Mouse (Mus musculus) c-Kit-positive CD71-negative TER-119-negative erythroid progenitor cells, embryonic 14.5 days (primary cell): ENCODE data around the gene Acvr2b.

Experiments
- DNase-seq: peaks from one replicate; pipeline ENCODE4 v3.0.0-alpha.2; 2013; ENCODE audit warnings: low read depth

Gene Acvr2b

DNA sequence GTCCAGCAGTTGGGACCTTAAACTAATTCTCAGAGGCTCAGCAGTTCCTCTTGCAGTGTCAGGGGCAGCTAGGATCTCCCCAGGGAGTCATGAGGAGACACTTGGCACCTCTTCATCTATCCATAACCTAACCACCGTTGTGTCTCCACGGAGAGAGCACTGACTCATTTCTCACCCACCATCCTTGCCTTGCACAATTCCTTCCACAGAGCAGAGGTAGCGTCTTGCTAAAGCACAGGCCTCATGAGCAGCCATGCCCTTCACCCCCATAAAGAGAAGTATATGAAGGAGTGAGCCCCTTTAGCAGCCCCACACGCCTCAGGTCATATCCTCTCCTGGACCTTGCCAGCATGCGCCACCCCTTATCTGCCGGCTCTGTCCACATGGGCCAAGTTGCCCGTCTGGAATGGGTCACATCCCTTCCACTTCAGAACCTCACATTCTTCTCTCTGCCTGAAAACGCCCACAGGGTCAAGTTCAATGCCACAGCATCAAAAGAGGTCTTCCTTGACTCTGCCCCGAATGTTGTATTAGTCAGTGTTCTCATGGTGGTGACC, 71.8 kb downstream of the Acvr2b start:
- DNase-seq = no peak

GRCm38 (mm10) chr9:119474717-119475611, 73.0 kb downstream of the Acvr2b start:
- no peak for DNase-seq

- no peak for DNase-seq
These were observed 75.8 kb downstream of the Acvr2b start for GRCm38 (mm10) chr9:119477754-119478153.

DNA sequence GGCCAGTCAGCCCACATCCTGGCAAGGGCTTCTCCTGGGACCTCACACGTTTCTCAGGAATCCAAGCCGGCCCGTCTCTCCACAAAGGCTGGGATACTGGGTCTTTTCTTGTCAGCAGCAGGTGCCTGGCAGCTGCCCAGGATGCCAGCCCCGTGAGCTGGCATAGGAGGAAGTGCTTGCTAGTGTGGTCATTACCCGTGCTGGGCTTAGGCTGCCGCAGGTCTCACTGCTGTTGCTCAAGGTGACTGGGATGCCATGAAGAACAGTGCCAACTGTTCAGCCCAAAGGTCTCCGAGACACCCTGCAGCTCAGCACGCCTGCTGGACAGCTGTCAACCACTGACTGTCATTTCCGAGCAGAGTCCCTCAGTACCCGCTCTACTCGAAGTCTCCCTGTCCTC, 76.4 kb downstream of the Acvr2b start:
- no peak for DNase-seq

DNA sequence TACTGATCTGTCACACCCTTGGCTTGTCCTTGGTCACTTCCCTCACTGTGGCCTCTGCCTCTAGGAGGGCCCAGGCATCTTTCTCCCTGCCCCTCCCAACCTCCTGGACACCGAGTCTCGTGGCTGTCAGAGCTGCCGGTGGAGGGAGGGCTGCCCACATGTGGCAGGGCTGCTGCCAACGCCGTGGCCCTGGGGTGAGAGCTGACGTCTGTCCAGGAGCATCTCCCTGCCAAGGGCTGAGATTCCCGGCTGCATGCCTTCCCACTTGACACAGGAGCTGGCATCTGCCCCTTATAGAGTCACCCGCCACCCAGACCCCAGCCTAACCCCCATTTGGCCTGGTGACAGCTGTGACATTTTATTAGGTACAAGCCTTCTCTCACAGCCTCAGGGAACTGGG, 77.4 kb downstream of the Acvr2b start:
- no peak for DNase-seq

GRCm38 (mm10) chr9:119481612-119482011, 79.7 kb downstream of the Acvr2b start:
- DNase-seq = no peak

- DNase-seq = no peak
These were observed 81.8 kb downstream of the Acvr2b start for GRCm38 (mm10) chr9:119483554-119484353.

- no peak for DNase-seq
These were observed 82.5 kb downstream of the Acvr2b start for GRCm38 (mm10) chr9:119484420-119484819.
